Mouse (Mus musculus): ENCODE measurements at regions not wholly inside any gene's neighbourhood (a gene's known extent, or its start where the extent isn't known, plus 50 kb on each side); places are given as distances from the start of the nearest gene placed in this dataset.
A peak's percentile ranks its signal among the peaks of the same experiment; 100 is the strongest.

GRCm38 (mm10) chr12:13059473-13059872 lies 117.8 kb upstream of the Mycn start:
- no peak for ATAC-seq (ENCODE audit: insufficient number of reproducible peaks, low FRiP score, low TSS enrichment, low read depth)
- H3K27ac ChIP-seq (replicated peaks; ENCODE audit: low read depth, low read length) = no peak overlapping the region
- H3K9ac ChIP-seq (ENCODE audit: low read length) = no peak overlapping the region
- H3K36me3 ChIP-seq (ENCODE audit: control insufficient read depth, insufficient read depth, low read length) = no peaks in the 10 kb centered on the region
- H3K4me2 ChIP-seq (ENCODE audit: low read depth, severe bottlenecking) = no peak overlapping the region
- no peaks in the 10 kb centered on the region for H3K9me3 ChIP-seq (ENCODE audit: control insufficient read depth, low read length)
- H3K4me1 ChIP-seq (ENCODE audit: control insufficient read depth, insufficient read depth, low read length) = peaks cover 1% of the 10 kb centered on the region
- DNase-seq (ENCODE audit: low spot score) = no peak
- no peak overlapping the region for H3K4me3 ChIP-seq (ENCODE audit: low read depth, low read length)
- WGBS = 82% methylated on average over 3 of the region's 3 CpGs
- no peaks in the 10 kb centered on the region for H3K27me3 ChIP-seq (ENCODE audit: control insufficient read depth, insufficient read depth, low read length)

GRCm38 (mm10) chr12:13056246-13056645 lies 114.5 kb upstream of the Mycn start:
- WGBS = 62% methylated on average over 7 of the region's 7 CpGs
- Histone ChIP-seq H3K27ac (replicated peaks; ENCODE audit: low read depth, low read length) (no peak overlapping the region), H3K4me2 (ENCODE audit: low read depth, severe bottlenecking) (no peak overlapping the region), H3K9me3 (ENCODE audit: control insufficient read depth, low read length) (no peaks in the 10 kb centered on the region), H3K9ac (ENCODE audit: low read length) (no peak overlapping the region), H3K4me3 (ENCODE audit: low read depth, low read length) (no peak overlapping the region), H3K4me1 (ENCODE audit: control insufficient read depth, insufficient read depth, low read length) (peaks cover 8% of the 10 kb centered on the region), H3K36me3 (ENCODE audit: control insufficient read depth, insufficient read depth, low read length) (no peaks in the 10 kb centered on the region), H3K27me3 (ENCODE audit: control insufficient read depth, insufficient read depth, low read length) (no peaks in the 10 kb centered on the region)
- DNase-seq (ENCODE audit: low spot score) (no peak), ATAC-seq (ENCODE audit: insufficient number of reproducible peaks, low FRiP score, low TSS enrichment, low read depth) (no peak)

GRCm38 (mm10) chr12:13054611-13055010 lies 112.9 kb upstream of the Mycn start:
- Histone ChIP-seq H3K4me1 (ENCODE audit: control insufficient read depth, insufficient read depth, low read length) (peaks cover 15% of the 10 kb centered on the region), H3K9me3 (ENCODE audit: control insufficient read depth, low read length) (no peaks in the 10 kb centered on the region), H3K27me3 (ENCODE audit: control insufficient read depth, insufficient read depth, low read length) (no peaks in the 10 kb centered on the region), H3K4me2 (ENCODE audit: low read depth, severe bottlenecking) (no peak overlapping the region), H3K36me3 (ENCODE audit: control insufficient read depth, insufficient read depth, low read length) (no peaks in the 10 kb centered on the region), H3K4me3 (ENCODE audit: low read depth, low read length) (no peak overlapping the region), H3K9ac (ENCODE audit: low read length) (no peak overlapping the region), H3K27ac (replicated peaks; ENCODE audit: low read depth, low read length) (no peak overlapping the region)
- WGBS = 59% methylated on average over 3 of the region's 3 CpGs
- ATAC-seq (ENCODE audit: insufficient number of reproducible peaks, low FRiP score, low TSS enrichment, low read depth) = no peak
- no peak for DNase-seq (ENCODE audit: low spot score)

- Histone ChIP-seq H3K27ac (replicated peaks; ENCODE audit: low read depth, low read length) (no peak overlapping the region), H3K4me1 (ENCODE audit: control insufficient read depth, insufficient read depth, low read length) (peaks cover 23% of the 10 kb centered on the region)
- no peak for ATAC-seq (ENCODE audit: insufficient number of reproducible peaks, low FRiP score, low TSS enrichment, low read depth)
These were observed 112.0 kb upstream of the Mycn start for GRCm38 (mm10) chr12:13053746-13054145.

GRCm38 (mm10) chr12:13052845-13053623 lies 111.3 kb upstream of the Mycn start:
- H3K27me3 ChIP-seq (ENCODE audit: control insufficient read depth, insufficient read depth, low read length) = no peaks in the 10 kb centered on the region
- no peak for ATAC-seq (ENCODE audit: insufficient number of reproducible peaks, low FRiP score, low TSS enrichment, low read depth)
- H3K9ac ChIP-seq (ENCODE audit: low read length) = no peak overlapping the region
- no peaks in the 10 kb centered on the region for H3K36me3 ChIP-seq (ENCODE audit: control insufficient read depth, insufficient read depth, low read length)
- H3K27ac ChIP-seq (replicated peaks; ENCODE audit: low read depth, low read length) = no peak overlapping the region
- H3K4me3 ChIP-seq (ENCODE audit: low read depth, low read length) = no peak overlapping the region
- no peaks in the 10 kb centered on the region for H3K9me3 ChIP-seq (ENCODE audit: control insufficient read depth, low read length)
- WGBS = 24% methylated on average over 9 of the region's 9 CpGs
- H3K4me2 ChIP-seq (ENCODE audit: low read depth, severe bottlenecking) = no peak overlapping the region
- DNase-seq (ENCODE audit: low spot score) = peak; percentile 37
- peaks cover 30% of the 10 kb centered on the region for H3K4me1 ChIP-seq (ENCODE audit: control insufficient read depth, insufficient read depth, low read length)

More at GRCm38 (mm10) chr12:13053746-13054145, 112.0 kb upstream of the Mycn start:
- Histone ChIP-seq H3K9ac (ENCODE audit: low read length) (no peak overlapping the region), H3K4me3 (ENCODE audit: low read depth, low read length) (no peak overlapping the region), H3K36me3 (ENCODE audit: control insufficient read depth, insufficient read depth, low read length) (no peaks in the 10 kb centered on the region), H3K9me3 (ENCODE audit: control insufficient read depth, low read length) (no peaks in the 10 kb centered on the region), H3K4me2 (ENCODE audit: low read depth, severe bottlenecking) (no peak overlapping the region), H3K27me3 (ENCODE audit: control insufficient read depth, insufficient read depth, low read length) (no peaks in the 10 kb centered on the region)
- no peak for DNase-seq (ENCODE audit: low spot score)
- WGBS = 60% methylated on average over 5 of the region's 5 CpGs

- H3K9ac ChIP-seq (ENCODE audit: low read length) = no peak overlapping the region
- 74% methylated on average over 6 of the region's 6 CpGs for WGBS
- H3K36me3 ChIP-seq (ENCODE audit: control insufficient read depth, insufficient read depth, low read length) = no peaks in the 10 kb centered on the region
- DNase-seq (ENCODE audit: low spot score) (no peak), ATAC-seq (ENCODE audit: insufficient number of reproducible peaks, low FRiP score, low TSS enrichment, low read depth) (no peak)
- H3K27me3 ChIP-seq (ENCODE audit: control insufficient read depth, insufficient read depth, low read length) = no peaks in the 10 kb centered on the region
- no peak overlapping the region for H3K4me3 ChIP-seq (ENCODE audit: low read depth, low read length)
- H3K4me1 ChIP-seq (ENCODE audit: control insufficient read depth, insufficient read depth, low read length) = peaks cover 37% of the 10 kb centered on the region
- H3K9me3 ChIP-seq (ENCODE audit: control insufficient read depth, low read length) = no peaks in the 10 kb centered on the region
- no peak overlapping the region for H3K27ac ChIP-seq (replicated peaks; ENCODE audit: low read depth, low read length)
- H3K4me2 ChIP-seq (ENCODE audit: low read depth, severe bottlenecking) = no peak overlapping the region
These were observed 110.5 kb upstream of the Mycn start for GRCm38 (mm10) chr12:13052164-13052563.

- Histone ChIP-seq H3K9me3 (ENCODE audit: control insufficient read depth, low read length) (no peaks in the 10 kb centered on the region), H3K4me1 (ENCODE audit: control insufficient read depth, insufficient read depth, low read length) (peaks cover 43% of the 10 kb centered on the region), H3K4me3 (ENCODE audit: low read depth, low read length) (no peak overlapping the region), H3K27me3 (ENCODE audit: control insufficient read depth, insufficient read depth, low read length) (no peaks in the 10 kb centered on the region), H3K9ac (ENCODE audit: low read length) (no peak overlapping the region), H3K27ac (replicated peaks; ENCODE audit: low read depth, low read length) (peak overlapping the region; percentile 16), H3K4me2 (ENCODE audit: low read depth, severe bottlenecking) (peak overlapping the region; percentile 13; the same call in 1 of the 2 replicates), H3K36me3 (ENCODE audit: control insufficient read depth, insufficient read depth, low read length) (no peaks in the 10 kb centered on the region)
- ATAC-seq (ENCODE audit: insufficient number of reproducible peaks, low FRiP score, low TSS enrichment, low read depth) (peak; percentile 57; the same call in 1 of the 2 replicates), DNase-seq (ENCODE audit: low spot score) (peak; percentile 83)
- WGBS = 0% methylated on average over 8 of the region's 8 CpGs
These were observed 107.9 kb upstream of the Mycn start for GRCm38 (mm10) chr12:13049659-13050058.

GRCm38 (mm10) chr12:13048168-13048727 lies 106.5 kb upstream of the Mycn start:
- Histone ChIP-seq H3K4me2 (ENCODE audit: low read depth, severe bottlenecking) (no peak overlapping the region; the same call in 1 of the 2 replicates), H3K36me3 (ENCODE audit: control insufficient read depth, insufficient read depth, low read length) (no peaks in the 10 kb centered on the region), H3K9me3 (ENCODE audit: control insufficient read depth, low read length) (no peaks in the 10 kb centered on the region), H3K4me3 (ENCODE audit: low read depth, low read length) (no peak overlapping the region), H3K9ac (ENCODE audit: low read length) (no peak overlapping the region), H3K27me3 (ENCODE audit: control insufficient read depth, insufficient read depth, low read length) (no peaks in the 10 kb centered on the region), H3K4me1 (ENCODE audit: control insufficient read depth, insufficient read depth, low read length) (peaks cover 48% of the 10 kb centered on the region), H3K27ac (replicated peaks; ENCODE audit: low read depth, low read length) (peak overlapping the region; percentile 70)
- WGBS = 8% methylated on average over 13 of the region's 13 CpGs
- ATAC-seq (ENCODE audit: insufficient number of reproducible peaks, low FRiP score, low TSS enrichment, low read depth) (peak; percentile 15; the same call in 1 of the 2 replicates), DNase-seq (ENCODE audit: low spot score) (peak; percentile 71)
